Mouse (Mus musculus) heart, adult 2 months (tissue): Measurements from ENCODE around the gene Trub1.

Experiments
- CTCF ChIP-seq: fragments of 200-600 bp; IDR thresholded peaks from 2 replicates; pipeline ENCODE4 v1.8.1; 2022; ENCODE audit warnings: antibody characterized with exemption, mild to moderate bottlenecking, moderate library complexity
- POLR2A ChIP-seq: fragments of 200-500 bp; IDR thresholded peaks from 2 replicates; pipeline ENCODE4 v1.6.1; 2011; ENCODE audit warnings: mild to moderate bottlenecking, low read depth, low read length, control low read depth; ENCODE audit not compliant: insufficient read depth

DNA sequence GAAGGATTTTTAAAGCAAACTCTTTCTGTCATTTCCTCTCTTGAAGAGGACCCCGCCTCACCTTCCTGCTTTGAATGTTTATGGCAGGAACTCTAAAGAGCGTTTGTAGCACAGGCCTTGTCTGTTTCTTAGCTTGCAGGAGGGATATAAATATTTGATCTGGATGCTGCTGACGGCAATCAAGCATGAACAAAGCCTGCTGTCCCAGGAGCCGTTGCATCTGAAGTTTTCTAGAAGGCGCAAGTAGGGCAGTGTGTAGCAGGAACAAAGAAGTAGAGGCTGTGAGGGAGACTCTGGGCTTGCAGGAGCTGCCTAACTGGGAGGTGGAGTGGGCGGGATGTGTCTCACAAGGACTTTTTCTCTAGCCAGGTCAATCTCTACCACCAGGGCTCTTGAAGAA is 50.4 kb downstream of the Trub1 start:
- no peak for TF ChIP-seq CTCF
- TF ChIP-seq POLR2A = no peak
